Mouse (Mus musculus) embryonic fibroblast, embryonic 13.5 days (primary cell): ENCODE measurements at regions not wholly inside any gene's neighbourhood (a gene's known extent, or its start where the extent isn't known, plus 50 kb on each side); places are given as distances from the start of the nearest gene placed in this dataset.

Experiments used
- H3K27ac ChIP-seq: 2 replicates; pipeline ENCODE4 v1.5.1; 2012; ENCODE audit warnings: low read length, control low read depth, inconsistent platforms; ENCODE audit not compliant: insufficient read depth
- H3K4me1 ChIP-seq: 2 replicates; pipeline ENCODE4 v1.6.1; 2011; ENCODE audit warnings: low read length; ENCODE audit not compliant: control insufficient read depth, insufficient read depth
- H3K4me3 ChIP-seq: 2 replicates; pipeline ENCODE4 v1.5.1; 2011; ENCODE audit warnings: mild to moderate bottlenecking, control low read depth, low read length; ENCODE audit not compliant: insufficient read depth
- CTCF ChIP-seq: IDR thresholded peaks from 2 replicates; pipeline ENCODE4 v1.5.1; 2011; ENCODE audit warnings: mild to moderate bottlenecking, control low read depth, low read length, moderate library complexity, borderline replicate concordance; ENCODE audit not compliant: insufficient read depth
- POLR2A ChIP-seq: IDR thresholded peaks from 2 replicates; pipeline ENCODE4 v1.6.1; 2011; ENCODE audit warnings: low read depth, mild to moderate bottlenecking, control low read depth, low read length, moderate library complexity

DNA sequence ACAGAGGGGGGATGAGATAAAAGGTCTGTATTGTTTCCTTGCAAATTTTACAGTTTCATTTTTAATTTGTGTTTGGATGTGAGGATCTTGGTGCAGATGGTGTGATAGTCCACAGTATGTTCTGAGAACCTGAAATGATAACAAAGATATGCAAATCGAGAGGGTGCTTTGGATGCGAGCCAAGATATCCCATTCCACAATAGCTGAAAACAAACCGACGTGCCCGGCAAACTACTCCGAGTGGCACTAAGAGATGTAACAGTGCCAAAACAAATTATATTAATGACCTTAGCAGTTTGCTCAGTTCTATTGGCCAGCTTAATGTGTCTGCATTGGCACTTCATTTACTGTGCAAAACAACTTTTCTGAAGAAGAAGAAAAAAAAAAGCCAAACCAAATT is 622.5 kb downstream of the Tmem182 start:
- TF ChIP-seq CTCF (no peak), POLR2A (no peak)
- Histone ChIP-seq H3K27ac (no peak overlapping the region), H3K4me1 (no peaks in the 10 kb centered on the region), H3K4me3 (no peak overlapping the region)

DNA sequence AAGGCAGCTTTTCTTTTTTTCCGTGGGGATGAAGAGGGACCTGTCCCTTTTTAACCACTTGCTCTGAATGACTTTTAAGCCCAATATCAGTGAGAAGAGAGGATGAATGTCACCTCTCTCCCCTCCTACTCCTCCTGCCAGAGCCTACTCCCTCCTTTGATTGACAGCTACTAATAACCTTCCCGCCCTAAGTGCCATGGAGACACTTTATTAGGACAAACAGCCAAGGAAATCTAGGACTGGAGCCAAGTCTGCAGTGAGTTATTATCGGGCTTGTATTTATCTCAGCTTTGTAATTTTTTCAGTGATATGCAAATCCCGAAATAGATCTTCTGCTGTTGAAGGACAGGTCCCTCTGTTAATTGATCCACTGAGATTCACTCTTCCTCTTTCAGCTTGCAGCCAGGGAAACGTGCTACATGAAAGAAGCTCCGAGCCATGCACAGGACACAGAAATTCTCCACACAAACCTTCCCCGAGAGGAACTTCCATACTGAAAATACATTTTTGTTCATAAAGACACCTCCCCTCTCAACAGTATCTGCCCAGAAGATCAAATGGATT is 625.8 kb downstream of the Tmem182 start:
- H3K27ac ChIP-seq = no peak overlapping the region
- H3K4me3 ChIP-seq = no peak overlapping the region
- TF ChIP-seq CTCF (no peak), POLR2A (no peak)
- H3K4me1 ChIP-seq = no peaks in the 10 kb centered on the region

DNA sequence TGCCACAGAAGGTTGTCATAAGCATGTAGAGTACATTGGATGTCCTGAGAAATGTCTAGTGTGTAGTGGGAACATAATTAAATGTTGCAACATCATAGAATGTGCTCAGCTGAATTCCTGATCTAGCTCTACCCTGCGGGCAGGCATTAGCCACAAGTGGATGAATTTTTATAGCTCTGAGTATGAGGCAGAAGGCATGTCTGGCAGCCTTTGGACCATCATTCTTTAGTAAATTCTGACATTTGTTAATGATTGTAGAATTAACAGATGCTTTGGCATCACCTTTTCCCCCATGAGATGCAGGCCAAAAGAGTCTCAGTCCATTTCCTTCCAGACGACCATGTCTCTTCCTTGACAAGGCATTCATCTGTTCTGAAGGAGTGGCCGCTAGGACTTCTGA is 630.0 kb downstream of the Tmem182 start:
- no peak overlapping the region for H3K4me3 ChIP-seq
- H3K27ac ChIP-seq = no peak overlapping the region
- TF ChIP-seq CTCF (no peak), POLR2A (no peak)
- H3K4me1 ChIP-seq = no peaks in the 10 kb centered on the region

DNA sequence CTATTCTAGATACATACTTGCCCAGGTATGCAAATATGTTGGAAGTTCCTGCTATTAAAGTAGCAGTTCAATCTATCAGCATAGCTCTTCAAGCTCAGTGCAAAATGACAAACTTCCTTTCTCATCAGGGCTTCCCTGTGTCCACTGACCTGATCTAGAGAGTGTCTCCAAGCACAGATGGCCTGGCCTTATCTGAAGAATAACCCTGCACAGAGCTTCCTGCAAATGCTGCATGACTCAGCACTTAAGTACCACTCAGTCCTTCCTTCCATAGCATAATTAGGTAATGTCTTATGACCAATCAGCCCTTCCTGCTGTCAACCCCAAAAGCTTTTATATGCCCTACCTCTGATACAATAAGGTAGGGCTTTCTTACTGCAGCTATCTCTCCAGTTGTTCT is 644.6 kb downstream of the Tmem182 start:
- H3K27ac ChIP-seq = no peak overlapping the region
- TF ChIP-seq POLR2A (no peak), CTCF (no peak)
- no peak overlapping the region for H3K4me3 ChIP-seq
- H3K4me1 ChIP-seq = no peaks in the 10 kb centered on the region
